Mouse (Mus musculus) forebrain, embryonic 16.5 days (tissue): Measurements from ENCODE around the gene Aldh1l1. TPM values are rescaled to one million over a fixed set of nuclear protein-coding genes. Genes with fewer than 3 reads are reported as not detected.
A peak's percentile ranks its signal among the peaks of the same experiment; 100 is the strongest.

Experiments used
- ATAC-seq: fragments of 200-750 bp; cut with Nextera tagmentation; 2 replicates; pipeline ENCODE4 v1.8.0; 2017; ENCODE audit warnings: mild to moderate bottlenecking, moderate library complexity
- H3K27ac ChIP-seq: fragments of 300-500 bp; sonication (generic); 2 replicates; pipeline ENCODE4 v1.5.1; 2014; ENCODE audit warnings: low read length, control low read depth
- H3K27me3 ChIP-seq: fragments of 300-500 bp; sonication (generic); replicated peaks from 2 replicates; pipeline ENCODE4 v1.6.1; 2014; ENCODE audit warnings: low read length; ENCODE audit not compliant: control insufficient read depth, insufficient read depth
- H3K36me3 ChIP-seq: fragments of 300-500 bp; sonication (generic); 2 replicates; pipeline ENCODE4 v1.6.1; 2014; ENCODE audit not compliant: control insufficient read depth, insufficient read depth
- H3K4me1 ChIP-seq: fragments of 300-500 bp; sonication (generic); replicated peaks from 2 replicates; pipeline ENCODE4 v1.6.1; 2014; ENCODE audit warnings: low read length; ENCODE audit not compliant: control insufficient read depth, insufficient read depth
- H3K4me2 ChIP-seq: fragments of 300-500 bp; sonication (generic); 2 replicates; pipeline ENCODE4 v1.6.1; 2014; ENCODE audit warnings: mild to moderate bottlenecking, low read length, control low read depth
- H3K4me3 ChIP-seq: fragments of 300-500 bp; sonication (generic); replicated peaks from 2 replicates; pipeline ENCODE4 v1.5.1; 2014; ENCODE audit warnings: mild to moderate bottlenecking, low read length, control low read depth
- H3K9ac ChIP-seq: fragments of 300-500 bp; sonication (generic); replicated peaks from 2 replicates; pipeline ENCODE4 v1.6.1; 2014; ENCODE audit warnings: low read depth, low read length, control low read depth
- H3K9me3 ChIP-seq: fragments of 300-500 bp; sonication (generic); 2 replicates; pipeline ENCODE4 v1.6.1; 2016; ENCODE audit warnings: low read length; ENCODE audit not compliant: control insufficient read depth
- WGBS: fragments of 180-500 bp; shearing (Covaris S2); extraction: QIAGEN DNeasy Blood & Tissue Kit; methylation state at CpG from one replicate; pipeline ENCODE4 v1.1.7; 2014; 5-methylcytosine and 5-hydroxymethylcytosine counted together
- polyA plus RNA-seq: library from polyadenylated mRNA; unstranded; fragments of >200 nt; fragmentation: Nextera tagmentation; extraction: Ambion mirVana; gene quantifications from 2 replicates; pipeline ENCODE4 v1.2.1, GENCODE M21; 2015

Gene Aldh1l1
- polyA plus RNA-seq, 1 experiment from 2014 or later: 33.3 TPM

- Histone ChIP-seq H3K9ac (no peak overlapping the region), H3K27me3 (no peaks in the 10 kb centered on the region), H3K9me3 (no peaks in the 10 kb centered on the region), H3K4me2 (no peak overlapping the region), H3K36me3 (no peaks in the 10 kb centered on the region), H3K27ac (no peak overlapping the region), H3K4me1 (no peaks in the 10 kb centered on the region), H3K4me3 (no peak overlapping the region)
- 82% methylated on average over 6 of the region's 6 CpGs for WGBS
- no peak for ATAC-seq
Observed at GRCm38 (mm10) chr6:90621584-90621890, 135.3 kb downstream of the Aldh1l1 start.

- Histone ChIP-seq H3K27ac (no peak overlapping the region), H3K4me1 (no peaks in the 10 kb centered on the region), H3K9me3 (no peaks in the 10 kb centered on the region), H3K4me3 (no peak overlapping the region), H3K9ac (no peak overlapping the region), H3K4me2 (no peak overlapping the region), H3K36me3 (no peaks in the 10 kb centered on the region), H3K27me3 (no peaks in the 10 kb centered on the region)
- ATAC-seq: peak; percentile 33; the same call in 1 of the 2 replicates
- 41% methylated on average over 11 of the region's 11 CpGs for WGBS
Observed at GRCm38 (mm10) chr6:90622758-90623455, 136.7 kb downstream of the Aldh1l1 start.

GRCm38 (mm10) chr6:90623456-90623836 is 137.2 kb downstream of the Aldh1l1 start:
- Histone ChIP-seq H3K4me3 (no peak overlapping the region), H3K9ac (no peak overlapping the region), H3K27ac (no peak overlapping the region), H3K27me3 (no peaks in the 10 kb centered on the region), H3K4me1 (no peaks in the 10 kb centered on the region), H3K9me3 (no peaks in the 10 kb centered on the region), H3K4me2 (no peak overlapping the region), H3K36me3 (no peaks in the 10 kb centered on the region)
- no peak for ATAC-seq
- 83% methylated on average over 5 of the region's 5 CpGs for WGBS

GRCm38 (mm10) chr6:90624184-90624583 is 138.0 kb downstream of the Aldh1l1 start:
- Histone ChIP-seq H3K36me3 (no peaks in the 10 kb centered on the region), H3K27ac (no peak overlapping the region), H3K4me2 (no peak overlapping the region), H3K27me3 (no peaks in the 10 kb centered on the region), H3K9ac (no peak overlapping the region), H3K9me3 (no peaks in the 10 kb centered on the region), H3K4me3 (no peak overlapping the region), H3K4me1 (no peaks in the 10 kb centered on the region)
- 81% methylated on average over 6 of the region's 6 CpGs for WGBS
- no peak for ATAC-seq

GRCm38 (mm10) chr6:90624733-90625132 is 138.5 kb downstream of the Aldh1l1 start:
- Histone ChIP-seq H3K36me3 (no peaks in the 10 kb centered on the region), H3K4me1 (no peaks in the 10 kb centered on the region), H3K9me3 (no peaks in the 10 kb centered on the region), H3K9ac (no peak overlapping the region), H3K27me3 (no peaks in the 10 kb centered on the region), H3K4me3 (no peak overlapping the region), H3K27ac (no peak overlapping the region), H3K4me2 (no peak overlapping the region)
- WGBS: 77% methylated on average over 11 of the region's 11 CpGs
- no peak for ATAC-seq

GRCm38 (mm10) chr6:90625207-90625994 is 139.2 kb downstream of the Aldh1l1 start:
- no peak overlapping the region for H3K27ac ChIP-seq
- no peak overlapping the region for H3K4me2 ChIP-seq
- no peak for ATAC-seq
- WGBS: 72% methylated on average over 7 of the region's 7 CpGs
- no peaks in the 10 kb centered on the region for H3K4me1 ChIP-seq
- H3K36me3 ChIP-seq: no peaks in the 10 kb centered on the region
- no peaks in the 10 kb centered on the region for H3K9me3 ChIP-seq
- no peak overlapping the region for H3K4me3 ChIP-seq
- no peak overlapping the region for H3K9ac ChIP-seq
- H3K27me3 ChIP-seq: no peaks in the 10 kb centered on the region

- H3K36me3 ChIP-seq: no peaks in the 10 kb centered on the region
- no peaks in the 10 kb centered on the region for H3K4me1 ChIP-seq
- no peaks in the 10 kb centered on the region for H3K9me3 ChIP-seq
- no peak overlapping the region for H3K4me3 ChIP-seq
- H3K27ac ChIP-seq: no peak overlapping the region
- no peaks in the 10 kb centered on the region for H3K27me3 ChIP-seq
- WGBS: 83% methylated on average over 4 of the region's 4 CpGs
- ATAC-seq: no peak
- H3K4me2 ChIP-seq: no peak overlapping the region
- no peak overlapping the region for H3K9ac ChIP-seq
Observed at GRCm38 (mm10) chr6:90627556-90627955, 141.3 kb downstream of the Aldh1l1 start.

GRCm38 (mm10) chr6:90629506-90629905 is 143.3 kb downstream of the Aldh1l1 start:
- no peak for ATAC-seq
- no peaks in the 10 kb centered on the region for H3K9me3 ChIP-seq
- no peaks in the 10 kb centered on the region for H3K4me1 ChIP-seq
- H3K27ac ChIP-seq: no peak overlapping the region
- no peaks in the 10 kb centered on the region for H3K27me3 ChIP-seq
- 84% methylated on average over 6 of the region's 6 CpGs for WGBS
- H3K9ac ChIP-seq: no peak overlapping the region
- H3K4me2 ChIP-seq: no peak overlapping the region
- no peaks in the 10 kb centered on the region for H3K36me3 ChIP-seq
- no peak overlapping the region for H3K4me3 ChIP-seq

GRCm38 (mm10) chr6:90630427-90630826 is 144.2 kb downstream of the Aldh1l1 start:
- H3K27me3 ChIP-seq: no peaks in the 10 kb centered on the region
- H3K4me1 ChIP-seq: no peaks in the 10 kb centered on the region
- H3K36me3 ChIP-seq: no peaks in the 10 kb centered on the region
- WGBS: 90% methylated on average over 7 of the region's 7 CpGs
- H3K9me3 ChIP-seq: no peaks in the 10 kb centered on the region
- no peak overlapping the region for H3K4me3 ChIP-seq
- H3K9ac ChIP-seq: no peak overlapping the region
- no peak overlapping the region for H3K27ac ChIP-seq
- no peak overlapping the region for H3K4me2 ChIP-seq
- no peak for ATAC-seq
